Mouse (Mus musculus): ENCODE results near the gene Il27ra. TPM values are rescaled to one million over a fixed set of nuclear protein-coding genes. Genes with fewer than 3 reads are reported as not detected.
A peak's percentile ranks its signal among the peaks of the same experiment; 100 is the strongest.
"Not testable (repeated sequence)": the region's sequence is repeated elsewhere in the genome, so short reads cannot be mapped to it uniquely, and the experiment has no call there.

Il27ra gene
- total RNA-seq, 2 experiments from 2014 or later: 0.49 to 0.52 TPM

- intact Hi-C loops (cut with DNase I): no loop called here
- DNase-seq (ENCODE audit: low spot score in 2 of 2): no peak
Observed at GRCm38 (mm10) chr8:84001281-84002000, 40.9 kb downstream of the Il27ra start, which contains the start of gene 1700067K01Rik. TSS of gene 1700067K01Rik (plus strand) at chr8:84001502.

GRCm38 (mm10) chr8:83999825-84000224 lies 42.6 kb downstream of the Il27ra start:
- intact Hi-C loops (cut with DNase I): loop anchor here (5.0 kb wide), 1 partner anchor 98 kb away; the partner anchor contains the start of gene Adgrl1
- no peak for DNase-seq (ENCODE audit: low spot score in 2 of 2)

GRCm38 (mm10) chr8:83999057-83999705 lies 43.2 kb downstream of the Il27ra start:
- DNase-seq (ENCODE audit: low spot score in 2 of 2): no peak
- intact Hi-C loops (cut with DNase I): loop anchor here (5.0 kb wide), 1 partner anchor 97 kb away; the partner anchor contains the start of gene Adgrl1

GRCm38 (mm10) chr8:83998231-83999056 lies 43.9 kb downstream of the Il27ra start:
- peak; percentile 64 to 65 for DNase-seq (ENCODE audit: low spot score in 2 of 2)
- intact Hi-C loops (cut with DNase I): loop anchor here (5.0 kb wide), 1 partner anchor 96 kb away; the partner anchor contains the start of gene Adgrl1

- peak; percentile 62 to 68 for DNase-seq (ENCODE audit: low spot score in 2 of 2)
- intact Hi-C loops (cut with DNase I): loop anchor here (5.0 kb wide), 1 partner anchor 95 kb away; the partner anchor contains the start of gene Adgrl1
Observed at GRCm38 (mm10) chr8:83997511-83998141, 44.8 kb downstream of the Il27ra start, which contains the start of gene Samd1. TSS of gene Samd1 (plus strand) at chr8:83997672.

- DNase-seq (ENCODE audit: low spot score in 2 of 2): peak; percentile 75 to 79
- intact Hi-C loops (cut with DNase I): loop anchor here (5.0 kb wide), 1 partner anchor 95 kb away; the partner anchor contains the start of gene Adgrl1
Observed at GRCm38 (mm10) chr8:83996567-83997505, 45.6 kb downstream of the Il27ra start.

- DNase-seq (ENCODE audit: low spot score in 2 of 2): no peak
- intact Hi-C loops (cut with DNase I): loop anchor here (5.0 kb wide), 1 partner anchor 94 kb away; the partner anchor contains the start of gene Adgrl1
Observed at GRCm38 (mm10) chr8:83995973-83996372, 46.4 kb downstream of the Il27ra start.

- intact Hi-C loops (cut with DNase I): no loop called here
- no peak for DNase-seq (ENCODE audit: low spot score in 2 of 2)
Observed at GRCm38 (mm10) chr8:83994030-83994429, 48.4 kb downstream of the Il27ra start.

- DNase-seq (ENCODE audit: low spot score in 2 of 2): no peak
Observed at GRCm38 (mm10) chr8:83992488-83992887, 49.9 kb downstream of the Il27ra start.

GRCm38 (mm10) chr8:83990170-83990569 lies 52.2 kb downstream of the Il27ra start:
- intact Hi-C loops (cut with DNase I): no loop called here
- no peak for DNase-seq (ENCODE audit: low spot score in 2 of 2)

More at GRCm38 (mm10) chr8:83992488-83992887, 49.9 kb downstream of the Il27ra start:
- intact Hi-C loops (cut with DNase I): loop anchor here (2.0 kb wide), 1 partner anchor 20 kb away; the partner anchor contains the start of gene Prkaca

GRCm38 (mm10) chr8:83989243-83989642 lies 53.1 kb downstream of the Il27ra start:
- intact Hi-C loops (cut with DNase I): no loop called here
- DNase-seq (ENCODE audit: low spot score in 2 of 2): no peak

GRCm38 (mm10) chr8:83983222-83983621 lies 59.2 kb downstream of the Il27ra start:
- DNase-seq (ENCODE audit: low spot score in 2 of 2); intact Hi-C loops (cut with DNase I): not testable (repeated sequence)

- no peak for DNase-seq (ENCODE audit: low spot score in 2 of 2)
- intact Hi-C loops (cut with DNase I): no loop called here
Observed at GRCm38 (mm10) chr8:83982449-83982848, 59.9 kb downstream of the Il27ra start.

GRCm38 (mm10) chr8:83981533-83981932 lies 60.9 kb downstream of the Il27ra start:
- DNase-seq (ENCODE audit: low spot score in 2 of 2): no peak
- intact Hi-C loops (cut with DNase I): no loop called here

GRCm38 (mm10) chr8:83980845-83981244 lies 61.5 kb downstream of the Il27ra start:
- DNase-seq (ENCODE audit: low spot score in 2 of 2): no peak
- intact Hi-C loops (cut with DNase I): no loop called here

Measured in left cerebral cortex, postnatal 36 days (tissue).